Mouse (Mus musculus) lung, adult 2 months (tissue): ENCODE data around the gene Tial1. TPM values are rescaled to one million over a fixed set of nuclear protein-coding genes. Genes with fewer than 3 reads are reported as not detected.

Experiments used
- DNase-seq: peaks from one replicate; pipeline ENCODE4 v3.0.0; 2022
- H3K4me1 ChIP-seq: fragments of 200-500 bp; 2 replicates; pipeline ENCODE4 v1.6.1; 2011; ENCODE audit warnings: low read length; ENCODE audit not compliant: control insufficient read depth, insufficient read depth
- H3K4me3 ChIP-seq: fragments of 200-500 bp; replicated peaks from 2 replicates; pipeline ENCODE3; 2011; ENCODE audit warnings: low read depth, mild to moderate bottlenecking, control low read depth, low read length; ENCODE audit errors: extremely low read depth
- CTCF ChIP-seq: fragments of 200-500 bp; IDR thresholded peaks from 2 replicates; pipeline ENCODE4 v1.5.1; 2011; ENCODE audit warnings: mild to moderate bottlenecking, low read length, control low read depth; ENCODE audit not compliant: insufficient read depth
- POLR2A ChIP-seq: fragments of 200-500 bp; IDR thresholded peaks from 2 replicates; pipeline ENCODE4 v1.6.1; 2011; ENCODE audit warnings: low read depth, mild to moderate bottlenecking, control low read depth, low read length, borderline replicate concordance; ENCODE audit errors: extremely low read depth
- WGBS: fragments of 180-500 bp; shearing (Covaris S2); methylation state at CpG from one replicate; pipeline ENCODE4 v1.1.7; 2018; 5-methylcytosine and 5-hydroxymethylcytosine counted together
- polyA plus RNA-seq: library from polyadenylated mRNA; depleted of rRNA; stranded (reverse); fragments of >200 nt; gene quantifications from 2 replicates; pipeline ENCODE4 v1.2.3, GENCODE M21; 2012; rRNA removed

Gene Tial1
- polyA plus RNA-seq, 1 experiment: 27.5 TPM

- no peak overlapping the region for H3K4me3 ChIP-seq
- TF ChIP-seq POLR2A (no peak), CTCF (no peak)
- WGBS: 63% methylated on average over 2 of the region's 2 CpGs
- DNase-seq: no peak
- no peaks in the 10 kb centered on the region for H3K4me1 ChIP-seq
Measured at GRCm38 (mm10) chr7:128397066-128397465, 64.5 kb downstream of the Tial1 start.

GRCm38 (mm10) chr7:128393756-128394155 lies 67.8 kb downstream of the Tial1 start:
- Histone ChIP-seq H3K4me1 (no peaks in the 10 kb centered on the region), H3K4me3 (no peak overlapping the region)
- WGBS: 52% methylated on average over 4 of the region's 4 CpGs
- no peak for DNase-seq
- TF ChIP-seq CTCF (no peak), POLR2A (no peak)

- TF ChIP-seq POLR2A (no peak), CTCF (no peak)
- H3K4me1 ChIP-seq: no peaks in the 10 kb centered on the region
- 48% methylated on average over 5 of the region's 5 CpGs for WGBS
Measured at GRCm38 (mm10) chr7:128392972-128393314, 68.6 kb downstream of the Tial1 start.

GRCm38 (mm10) chr7:128392071-128392971 lies 69.2 kb downstream of the Tial1 start:
- no peak for DNase-seq
- no peaks in the 10 kb centered on the region for H3K4me1 ChIP-seq
- no peak overlapping the region for H3K4me3 ChIP-seq
- TF ChIP-seq POLR2A (no peak), CTCF (no peak)
- 71% methylated on average over 18 of the region's 18 CpGs for WGBS

More at GRCm38 (mm10) chr7:128392972-128393314, 68.6 kb downstream of the Tial1 start:
- DNase-seq: no peak
- H3K4me3 ChIP-seq: no peak overlapping the region

- Histone ChIP-seq H3K4me3 (no peak overlapping the region), H3K4me1 (no peaks in the 10 kb centered on the region)
- no peak for TF ChIP-seq CTCF
- no peak for TF ChIP-seq POLR2A
- 57% methylated on average over 12 of the region's 12 CpGs for WGBS
- DNase-seq: no peak
Measured at GRCm38 (mm10) chr7:128391267-128392057, 70.1 kb downstream of the Tial1 start.

Other genes with a start within 250 kb of the Tial1 start
- gene Armc5, start 224.4 kb downstream of the Tial1 start, polyA plus RNA-seq: 41.3 and 45.2 TPM in 2 replicates
- gene 9130023H24Rik, start 223.7 kb downstream of the Tial1 start, polyA plus RNA-seq: 2.4 and 3.1 TPM in 2 replicates
- gene Tgfb1i1, start 214.9 kb downstream of the Tial1 start, polyA plus RNA-seq: 131 and 150 TPM in 2 replicates
- 0.09 and 0.24 TPM in 2 replicates for gene Slc5a2, start 196.1 kb downstream of the Tial1 start, polyA plus RNA-seq
- 59.4 and 59.9 TPM in 2 replicates for gene BC017158, start 163.5 kb downstream of the Tial1 start, polyA plus RNA-seq
- 11.1 and 13.7 TPM in 2 replicates for gene Rgs10, start 43.0 kb downstream of the Tial1 start, polyA plus RNA-seq
- 58.6 and 60.3 TPM in 2 replicates for gene Bag3, start 61.9 kb upstream of the Tial1 start, polyA plus RNA-seq
- 5.4 and 6.7 TPM in 2 replicates for gene Inpp5f, start 149.6 kb upstream of the Tial1 start, polyA plus RNA-seq